Mouse (Mus musculus): ENCODE data around the gene Drc3. TPM values are rescaled to one million over a fixed set of nuclear protein-coding genes. Genes with fewer than 3 reads are reported as not detected.
A peak's percentile ranks its signal among the peaks of the same experiment; 100 is the strongest.

Gene Drc3
- polyA plus RNA-seq, 2 experiments = 0.20 to 0.39 TPM

DNA sequence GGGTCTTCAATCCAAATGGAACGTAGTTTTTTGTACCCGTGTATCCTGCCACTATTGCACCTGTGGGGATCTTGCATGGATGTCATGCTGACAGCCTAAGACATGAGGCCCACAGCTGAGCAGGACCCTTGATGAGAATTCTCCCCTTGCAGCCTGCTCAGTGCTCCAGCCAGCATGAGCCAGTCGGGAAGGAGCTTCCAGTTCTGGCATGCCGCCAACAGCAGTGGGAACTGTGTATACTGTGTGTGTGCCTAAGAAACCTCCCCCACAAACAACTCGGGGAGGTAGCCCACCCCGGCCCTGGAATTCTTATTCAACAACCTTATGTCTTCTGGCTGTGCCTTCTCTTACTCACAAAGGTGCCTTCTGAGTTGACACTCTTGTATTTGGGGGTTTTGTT lies 43.4 kb downstream of the Drc3 start:
- no peak overlapping the region for H3K9ac ChIP-seq (replicated peaks)
- no peak for ATAC-seq (ENCODE audit: insufficient read depth)
- TF ChIP-seq CTCF (IDR thresholded peaks at IDR 0.05; ENCODE audit: low read depth) (no peak), EP300 (IDR thresholded peaks at IDR 0.05; ENCODE audit: low read depth) (no peak)
- DNase-seq (ENCODE audit: low read depth in 3 of 3, low spot score in 3 of 3) = no peak
- H3K27me3 ChIP-seq (ENCODE audit: control insufficient read depth, insufficient read depth, low read length) = no peaks in the 10 kb centered on the region
- no peak overlapping the region for H3K27ac ChIP-seq
- H3K4me1 ChIP-seq (replicated peaks; ENCODE audit: control insufficient read depth in 2 of 2, insufficient read depth in 2 of 2, low read length in 1 of 2) = no peaks in the 10 kb centered on the region
- H3K36me3 ChIP-seq (replicated peaks; ENCODE audit: control insufficient read depth, insufficient read depth, low read depth) = peaks cover 9% of the 10 kb centered on the region
- H3K4me2 ChIP-seq (ENCODE audit: low read depth) = no peak overlapping the region
- no peak overlapping the region for H3K4me3 ChIP-seq (ENCODE audit: insufficient read depth in 1 of 2, low read depth in 2 of 2, low read length in 2 of 2)
- no peaks in the 10 kb centered on the region for H3K9me3 ChIP-seq (ENCODE audit: control insufficient read depth, low read length)
- 69% methylated on average over 6 of the region's 6 CpGs for WGBS (ENCODE audit: insufficient replicate concordance)

DNA sequence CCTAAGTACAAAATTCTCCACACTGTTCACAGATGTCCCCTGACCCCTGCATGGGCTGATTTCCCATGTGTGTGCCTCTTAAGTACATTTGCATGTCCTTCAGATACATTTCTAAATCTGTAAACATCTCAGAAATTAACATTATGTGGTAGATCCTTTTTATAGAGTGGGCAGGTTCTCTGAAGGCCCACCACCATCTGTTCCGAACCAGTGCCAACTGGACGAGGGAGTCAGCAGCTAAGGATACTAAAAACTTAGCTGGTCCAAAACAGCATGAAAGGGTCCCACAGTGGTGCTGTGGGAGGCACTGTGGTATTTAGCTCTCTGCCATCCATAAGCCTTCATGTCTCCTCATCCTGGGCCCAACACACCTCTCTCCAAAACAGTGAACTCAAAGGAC lies 44.0 kb downstream of the Drc3 start:
- H3K9me3 ChIP-seq (ENCODE audit: control insufficient read depth, low read length) = no peaks in the 10 kb centered on the region
- no peaks in the 10 kb centered on the region for H3K27me3 ChIP-seq (ENCODE audit: control insufficient read depth, insufficient read depth, low read length)
- H3K4me1 ChIP-seq (replicated peaks; ENCODE audit: control insufficient read depth in 2 of 2, insufficient read depth in 2 of 2, low read length in 1 of 2) = no peaks in the 10 kb centered on the region
- H3K4me2 ChIP-seq (ENCODE audit: low read depth) = no peak overlapping the region
- TF ChIP-seq CTCF (IDR thresholded peaks at IDR 0.05; ENCODE audit: low read depth) (no peak), EP300 (IDR thresholded peaks at IDR 0.05; ENCODE audit: low read depth) (no peak)
- H3K36me3 ChIP-seq (replicated peaks; ENCODE audit: control insufficient read depth, insufficient read depth, low read depth) = peaks cover 14% of the 10 kb centered on the region
- DNase-seq (ENCODE audit: low read depth in 3 of 3, low spot score in 3 of 3) = no peak
- no peak overlapping the region for H3K9ac ChIP-seq (replicated peaks)
- WGBS (ENCODE audit: insufficient replicate concordance) = 81% methylated on average over 2 of the region's 2 CpGs
- no peak for ATAC-seq (ENCODE audit: insufficient read depth)
- no peak overlapping the region for H3K27ac ChIP-seq
- H3K4me3 ChIP-seq (ENCODE audit: insufficient read depth in 1 of 2, low read depth in 2 of 2, low read length in 2 of 2) = no peak overlapping the region

DNA sequence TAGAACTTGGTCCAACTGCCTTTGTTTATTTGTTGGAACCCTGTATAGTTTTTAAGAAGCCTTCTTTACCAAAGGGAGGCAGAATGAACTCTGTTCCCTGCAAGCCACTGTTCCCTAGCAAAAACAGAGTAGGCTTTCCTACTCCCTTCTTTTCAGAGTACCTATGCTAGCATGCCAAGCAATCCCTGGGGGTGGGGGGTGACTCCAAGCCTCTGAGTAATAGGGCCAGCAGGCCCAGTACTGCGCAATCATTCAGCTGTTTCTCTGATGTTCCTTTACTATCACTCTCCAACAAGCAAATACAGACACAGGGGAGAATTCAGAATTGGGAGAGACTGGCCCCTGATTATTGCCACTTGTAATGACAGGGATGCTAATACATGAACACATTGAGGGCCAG lies 53.5 kb downstream of the Drc3 start:
- Histone ChIP-seq H3K27ac (no peak overlapping the region), H3K4me3 (ENCODE audit: insufficient read depth in 1 of 2, low read depth in 2 of 2, low read length in 2 of 2) (no peak overlapping the region), H3K36me3 (replicated peaks; ENCODE audit: control insufficient read depth, insufficient read depth, low read depth) (peaks cover 48% of the 10 kb centered on the region), H3K9me3 (ENCODE audit: control insufficient read depth, low read length) (no peaks in the 10 kb centered on the region), H3K27me3 (ENCODE audit: control insufficient read depth, insufficient read depth, low read length) (no peaks in the 10 kb centered on the region), H3K4me1 (replicated peaks; ENCODE audit: control insufficient read depth in 2 of 2, insufficient read depth in 2 of 2, low read length in 1 of 2) (no peaks in the 10 kb centered on the region), H3K4me2 (ENCODE audit: low read depth) (no peak overlapping the region), H3K9ac (replicated peaks) (no peak overlapping the region)
- no peak for TF ChIP-seq CTCF (IDR thresholded peaks at IDR 0.05; ENCODE audit: low read depth)
- TF ChIP-seq EP300 (IDR thresholded peaks at IDR 0.05; ENCODE audit: low read depth) = no peak
- ATAC-seq (ENCODE audit: insufficient read depth) (no peak), DNase-seq (ENCODE audit: low read depth in 3 of 3, low spot score in 3 of 3) (no peak)
- 91% methylated on average over 1 of the region's 1 CpGs for WGBS (ENCODE audit: insufficient replicate concordance)

DNA sequence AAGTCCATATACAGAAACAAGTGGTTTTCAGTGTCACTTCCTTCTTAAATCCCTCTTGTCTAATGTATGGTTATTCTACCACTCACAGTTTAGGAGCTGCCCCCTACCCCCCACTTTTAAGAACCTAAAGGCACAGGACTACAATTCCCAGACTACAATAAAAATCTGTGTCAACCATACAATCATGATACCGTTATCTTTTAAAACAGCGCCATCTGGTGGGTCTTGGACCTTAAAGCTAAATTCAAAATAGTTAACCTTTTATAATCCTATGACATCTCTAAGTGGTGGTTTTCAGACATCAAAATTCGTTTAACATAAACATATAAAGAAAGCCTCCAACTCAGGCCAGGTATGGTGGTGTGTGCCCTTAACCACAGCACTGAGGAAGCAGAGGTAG lies 59.0 kb downstream of the Drc3 start:
- no peak overlapping the region for H3K4me2 ChIP-seq (ENCODE audit: low read depth)
- H3K36me3 ChIP-seq (replicated peaks; ENCODE audit: control insufficient read depth, insufficient read depth, low read depth) = peaks cover 16% of the 10 kb centered on the region
- peaks cover 13% of the 10 kb centered on the region in 2 experiments for H3K4me1 ChIP-seq (replicated peaks; ENCODE audit: control insufficient read depth in 2 of 2, insufficient read depth in 2 of 2, low read length in 1 of 2)
- no peaks in the 10 kb centered on the region for H3K27me3 ChIP-seq (ENCODE audit: control insufficient read depth, insufficient read depth, low read length)
- DNase-seq (ENCODE audit: low read depth in 3 of 3, low spot score in 3 of 3) (peak in 2 of 3 experiments; percentile 34 to 54), ATAC-seq (ENCODE audit: insufficient read depth) (no peak)
- no peaks in the 10 kb centered on the region for H3K9me3 ChIP-seq (ENCODE audit: control insufficient read depth, low read length)
- no peak overlapping the region for H3K9ac ChIP-seq (replicated peaks)
- WGBS (ENCODE audit: insufficient replicate concordance) = 10% methylated on average over 3 of the region's 3 CpGs
- no peak overlapping the region for H3K4me3 ChIP-seq (ENCODE audit: insufficient read depth in 1 of 2, low read depth in 2 of 2, low read length in 2 of 2)
- no peak overlapping the region for H3K27ac ChIP-seq
- TF ChIP-seq CTCF (IDR thresholded peaks at IDR 0.05; ENCODE audit: low read depth) = peak; percentile 47; the same call in 1 of the 2 replicates
- TF ChIP-seq EP300 (IDR thresholded peaks at IDR 0.05; ENCODE audit: low read depth) = no peak

DNA sequence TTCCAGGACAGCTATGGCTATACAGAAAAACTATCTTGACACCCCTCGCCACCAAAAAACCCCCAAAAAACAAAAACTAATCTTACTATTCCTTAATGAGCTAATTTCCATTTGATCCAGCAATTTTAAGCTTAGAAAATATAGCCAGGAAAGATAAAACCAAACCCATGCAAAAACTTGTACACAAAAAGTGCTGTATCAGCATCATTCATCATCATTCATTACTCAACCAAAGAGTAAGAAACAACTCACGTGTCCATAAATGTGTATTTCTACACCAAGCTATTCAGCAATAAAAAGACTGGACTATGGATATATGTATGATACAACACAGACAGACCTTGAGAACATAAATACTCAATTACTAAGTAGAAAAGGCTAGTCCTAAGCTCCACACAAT lies 59.8 kb downstream of the Drc3 start:
- TF ChIP-seq CTCF (IDR thresholded peaks at IDR 0.05; ENCODE audit: low read depth) (no peak), EP300 (IDR thresholded peaks at IDR 0.05; ENCODE audit: low read depth) (no peak)
- Histone ChIP-seq H3K4me2 (ENCODE audit: low read depth) (no peak overlapping the region), H3K27me3 (ENCODE audit: control insufficient read depth, insufficient read depth, low read length) (no peaks in the 10 kb centered on the region), H3K4me1 (replicated peaks; ENCODE audit: control insufficient read depth in 2 of 2, insufficient read depth in 2 of 2, low read length in 1 of 2) (peaks cover 13% of the 10 kb centered on the region in 2 experiments), H3K36me3 (replicated peaks; ENCODE audit: control insufficient read depth, insufficient read depth, low read depth) (peaks cover 11% of the 10 kb centered on the region), H3K9ac (replicated peaks) (no peak overlapping the region), H3K27ac (no peak overlapping the region), H3K4me3 (ENCODE audit: insufficient read depth in 1 of 2, low read depth in 2 of 2, low read length in 2 of 2) (no peak overlapping the region), H3K9me3 (ENCODE audit: control insufficient read depth, low read length) (no peaks in the 10 kb centered on the region)
- WGBS (ENCODE audit: insufficient replicate concordance) = 80% methylated on average over 2 of the region's 2 CpGs
- DNase-seq (ENCODE audit: low read depth in 3 of 3, low spot score in 3 of 3) = no peak
- no peak for ATAC-seq (ENCODE audit: insufficient read depth)

All from liver, embryonic 14.5 days (tissue).